Mouse (Mus musculus): Measurements from ENCODE around the gene Epas1. TPM values are rescaled to one million over a fixed set of nuclear protein-coding genes. Genes with fewer than 3 reads are reported as not detected.
A peak's percentile ranks its signal among the peaks of the same experiment; 100 is the strongest.

Gene Epas1
- total RNA-seq, 2 experiments from 2014 or later = 239 to 306 TPM

GRCm38 (mm10) chr17:86780708-86781318 is 27.3 kb downstream of the Epas1 start:
- intact Hi-C loops (cut with DNase I) = no loop called here
- no peak for DNase-seq

GRCm38 (mm10) chr17:86781755-86782400 is 28.4 kb downstream of the Epas1 start:
- peak; percentile 62 to 72 for DNase-seq
- intact Hi-C loops (cut with DNase I) = loop anchor here (2.0 kb wide), 1 partner anchor 17 kb away; no protein-coding TSS in a partner anchor

GRCm38 (mm10) chr17:86784405-86784977 is 31.0 kb downstream of the Epas1 start:
- intact Hi-C loops (cut with DNase I) = loop anchor here (2.0 kb wide), 1 partner anchor 30 kb away; no protein-coding TSS in a partner anchor
- DNase-seq = no peak

- no peak for DNase-seq
- intact Hi-C loops (cut with DNase I) = loop anchor here (2.0 kb wide), 1 partner anchor 31 kb away; no protein-coding TSS in a partner anchor
Measured at GRCm38 (mm10) chr17:86785612-86786011, 32.1 kb downstream of the Epas1 start.

GRCm38 (mm10) chr17:86786496-86786895 is 33.0 kb downstream of the Epas1 start:
- intact Hi-C loops (cut with DNase I) = no loop called here
- no peak for DNase-seq

GRCm38 (mm10) chr17:86787805-86788204 is 34.3 kb downstream of the Epas1 start:
- no peak for DNase-seq
- intact Hi-C loops (cut with DNase I) = no loop called here

GRCm38 (mm10) chr17:86788316-86788715 is 34.8 kb downstream of the Epas1 start:
- peak in 1 of 2 experiments; percentile 40 for DNase-seq
- intact Hi-C loops (cut with DNase I) = no loop called here

- intact Hi-C loops (cut with DNase I) = no loop called here
- no peak for DNase-seq
Measured at GRCm38 (mm10) chr17:86791925-86792324, 38.4 kb downstream of the Epas1 start.

- no peak for DNase-seq
- intact Hi-C loops (cut with DNase I) = no loop called here
Measured at GRCm38 (mm10) chr17:86795773-86796172, 42.3 kb downstream of the Epas1 start.

GRCm38 (mm10) chr17:86797031-86797430 is 43.5 kb downstream of the Epas1 start:
- intact Hi-C loops (cut with DNase I) = no loop called here

GRCm38 (mm10) chr17:86798460-86798859 is 45.0 kb downstream of the Epas1 start:
- no peak for DNase-seq
- intact Hi-C loops (cut with DNase I) = loop anchor here (2.0 kb wide), 1 partner anchor 16 kb away; no protein-coding TSS in a partner anchor

More at GRCm38 (mm10) chr17:86797031-86797430, 43.5 kb downstream of the Epas1 start:
- DNase-seq = no peak

GRCm38 (mm10) chr17:86798951-86799350 is 45.5 kb downstream of the Epas1 start:
- intact Hi-C loops (cut with DNase I) = loop anchor here (2.0 kb wide), 1 partner anchor 16 kb away; no protein-coding TSS in a partner anchor
- DNase-seq = no peak

GRCm38 (mm10) chr17:86800535-86800934 is 47.0 kb downstream of the Epas1 start:
- DNase-seq = peak in 1 of 2 experiments; percentile 28
- intact Hi-C loops (cut with DNase I) = loop anchor here (5.0 kb wide), 1 partner anchor 208 kb away; no protein-coding TSS in a partner anchor

- DNase-seq = peak; percentile 43 to 52
- intact Hi-C loops (cut with DNase I) = loop anchor here (1.0 to 5.0 kb wide), 2 partner anchors 31 to 209 kb away; no protein-coding TSS in a partner anchor
Measured at GRCm38 (mm10) chr17:86801213-86801815, 47.8 kb downstream of the Epas1 start.

GRCm38 (mm10) chr17:86801876-86802275 is 48.4 kb downstream of the Epas1 start:
- peak; percentile 48 to 52 for DNase-seq
- intact Hi-C loops (cut with DNase I) = loop anchor here (1.0 to 5.0 kb wide), 4 partner anchors 32 to 266 kb away; no protein-coding TSS in a partner anchor

GRCm38 (mm10) chr17:86802351-86802985 is 49.0 kb downstream of the Epas1 start:
- peak; percentile 64 to 70 for DNase-seq
- intact Hi-C loops (cut with DNase I) = loop anchor here (1.0 to 5.0 kb wide), 3 partner anchors 48 to 266 kb away; no protein-coding TSS in a partner anchor

- intact Hi-C loops (cut with DNase I) = loop anchor here (1.0 to 5.0 kb wide), 2 partner anchors 92 to 211 kb away; no protein-coding TSS in a partner anchor
Measured at GRCm38 (mm10) chr17:86803147-86803546, 49.6 kb downstream of the Epas1 start.

GRCm38 (mm10) chr17:86803653-86804052 is 50.2 kb downstream of the Epas1 start:
- DNase-seq = peak in 1 of 2 experiments; percentile 36
- intact Hi-C loops (cut with DNase I) = loop anchor here (1.0 to 5.0 kb wide), 2 partner anchors 92 to 211 kb away; no protein-coding TSS in a partner anchor

More at GRCm38 (mm10) chr17:86803147-86803546, 49.6 kb downstream of the Epas1 start:
- DNase-seq = peak in 1 of 2 experiments; percentile 38

- intact Hi-C loops (cut with DNase I) = loop anchor here (1.0 to 5.0 kb wide), 3 partner anchors 95 to 316 kb away; no protein-coding TSS in a partner anchor
- peak; percentile 26 to 44 for DNase-seq
Measured at GRCm38 (mm10) chr17:86812029-86812428, 58.5 kb downstream of the Epas1 start.

- peak in 1 of 2 experiments; percentile 29 for DNase-seq
- intact Hi-C loops (cut with DNase I) = loop anchor here (5.0 kb wide), 1 partner anchor 93 kb away; no protein-coding TSS in a partner anchor
Measured at GRCm38 (mm10) chr17:86814320-86814719, 60.8 kb downstream of the Epas1 start.
